Mouse (Mus musculus): ENCODE data around the gene Itgb5. TPM values are rescaled to one million over a fixed set of nuclear protein-coding genes. Genes with fewer than 3 reads are reported as not detected.
A peak's percentile ranks its signal among the peaks of the same experiment; 100 is the strongest.

The Itgb5 gene
- polyA plus RNA-seq, 1 experiment from 2014 or later, result 21.7 TPM

DNA sequence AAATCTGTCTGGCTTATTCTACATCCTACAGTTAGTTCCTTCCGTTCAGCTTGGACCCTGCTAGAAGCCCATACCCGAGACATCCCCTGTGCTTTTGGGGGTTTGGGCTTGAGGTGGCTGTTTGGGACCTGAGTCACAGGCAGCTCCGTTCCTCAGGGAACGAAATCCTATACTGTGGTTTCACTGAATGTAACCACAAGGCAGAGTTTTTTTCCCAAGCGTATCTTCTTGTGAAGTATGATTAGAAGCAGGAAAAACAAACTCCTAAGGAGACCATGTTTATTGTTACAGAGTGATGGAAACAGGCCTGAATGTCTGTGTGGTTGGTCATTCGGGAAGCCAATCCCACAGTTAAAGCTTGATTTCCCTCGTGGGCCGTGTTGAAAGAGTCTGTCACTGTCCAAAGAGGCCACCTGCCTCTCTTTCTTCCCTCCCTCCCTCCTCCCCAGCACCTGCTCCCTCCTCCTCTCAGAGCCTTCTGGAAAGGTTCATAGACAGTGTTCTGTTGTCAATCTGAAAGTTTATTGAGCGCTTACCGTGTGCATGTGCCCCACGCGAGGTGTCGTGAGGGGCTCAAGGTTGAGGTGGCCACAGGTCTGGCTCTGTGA, 59.6 kb downstream of the Itgb5 start:
- Histone ChIP-seq H3K9me3 (ENCODE audit: control insufficient read depth, low read length) (no peaks in the 10 kb centered on the region), H3K27me3 (ENCODE audit: control insufficient read depth, insufficient read depth, low read length) (no peaks in the 10 kb centered on the region), H3K9ac (ENCODE audit: low read depth, low read length) (no peak overlapping the region), H3K4me3 (ENCODE audit: low read depth, low read length) (no peak overlapping the region), H3K27ac (ENCODE audit: low read depth, low read length) (no peak overlapping the region), H3K36me3 (ENCODE audit: control insufficient read depth, insufficient read depth, low read length) (no peaks in the 10 kb centered on the region), H3K4me2 (replicated peaks; ENCODE audit: low read depth, low read length) (no peak overlapping the region), H3K4me1 (replicated peaks; ENCODE audit: control insufficient read depth, insufficient read depth, low read length) (no peaks in the 10 kb centered on the region; the same call in 1 of the 2 replicates)
- no peak for ATAC-seq (ENCODE audit: low FRiP score)
- WGBS, result 82% methylated on average over 13 of the region's 13 CpGs
- no peak for DNase-seq (ENCODE audit: low spot score)

DNA sequence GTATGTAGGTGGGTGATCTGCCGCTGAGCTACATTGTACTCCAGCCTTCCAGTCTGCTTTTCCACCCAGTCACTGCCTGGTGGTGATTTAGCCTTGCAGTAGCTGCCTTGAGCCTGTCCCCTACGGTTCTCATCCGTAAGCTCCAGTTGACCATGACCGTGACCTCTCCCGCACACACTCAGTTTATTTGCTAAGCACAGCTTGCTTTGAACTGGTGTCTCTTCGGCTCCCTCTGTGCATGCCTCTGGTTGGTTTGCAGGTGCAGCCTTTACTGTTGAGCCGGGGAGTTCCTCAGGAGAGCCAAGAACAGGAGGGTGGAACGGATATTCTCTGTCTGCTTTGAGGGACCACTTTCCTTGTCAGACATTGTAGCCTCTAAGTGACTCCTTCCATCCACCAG, 61.6 kb downstream of the Itgb5 start:
- H3K27ac ChIP-seq (ENCODE audit: low read depth, low read length), result no peak overlapping the region
- H3K9me3 ChIP-seq (ENCODE audit: control insufficient read depth, low read length), result no peaks in the 10 kb centered on the region
- H3K36me3 ChIP-seq (ENCODE audit: control insufficient read depth, insufficient read depth, low read length), result no peaks in the 10 kb centered on the region
- H3K4me3 ChIP-seq (ENCODE audit: low read depth, low read length), result no peak overlapping the region
- WGBS, result 64% methylated on average over 8 of the region's 8 CpGs
- H3K4me1 ChIP-seq (replicated peaks; ENCODE audit: control insufficient read depth, insufficient read depth, low read length), result no peaks in the 10 kb centered on the region; the same call in 1 of the 2 replicates
- DNase-seq (ENCODE audit: low spot score), result no peak
- no peaks in the 10 kb centered on the region for H3K27me3 ChIP-seq (ENCODE audit: control insufficient read depth, insufficient read depth, low read length)
- no peak overlapping the region for H3K9ac ChIP-seq (ENCODE audit: low read depth, low read length)
- ATAC-seq (ENCODE audit: low FRiP score), result no peak
- no peak overlapping the region for H3K4me2 ChIP-seq (replicated peaks; ENCODE audit: low read depth, low read length)

DNA sequence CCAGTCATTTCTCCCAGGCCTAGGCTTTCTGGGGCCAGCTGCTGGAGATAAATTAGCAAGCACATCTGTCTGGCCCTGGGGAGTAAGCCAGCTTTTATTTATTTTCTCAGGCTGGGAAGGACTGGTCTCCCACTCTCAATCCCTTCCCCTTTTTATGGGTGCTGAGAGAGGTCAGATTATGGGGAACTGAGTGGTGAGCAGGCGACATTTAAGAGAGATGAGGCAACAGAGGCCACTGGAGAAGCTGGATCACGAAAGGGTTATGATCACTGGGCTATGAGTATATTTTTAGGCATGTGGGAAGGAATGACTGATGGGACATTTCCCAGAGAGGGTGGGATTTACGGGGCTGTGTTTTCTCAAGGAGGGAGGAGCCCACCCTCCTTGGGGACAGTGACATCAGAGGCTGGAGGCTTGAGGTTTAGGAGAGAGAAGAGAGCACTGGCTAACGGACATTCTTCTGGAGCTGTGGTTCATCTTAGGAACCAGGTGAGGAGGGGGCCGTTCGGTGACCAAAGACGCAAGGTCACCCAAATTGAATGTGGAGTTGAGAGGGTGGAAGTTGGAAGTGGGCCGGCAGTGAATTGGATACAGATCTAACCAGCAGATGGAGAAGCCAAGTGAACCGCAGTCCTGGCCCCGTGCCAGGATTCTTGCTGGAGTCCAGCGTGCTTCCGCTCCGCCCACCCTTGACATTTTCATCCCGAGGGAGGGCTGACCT, 62.3 kb downstream of the Itgb5 start:
- no peak overlapping the region for H3K9ac ChIP-seq (ENCODE audit: low read depth, low read length)
- ATAC-seq (ENCODE audit: low FRiP score) (no peak), DNase-seq (ENCODE audit: low spot score) (peak; percentile 69)
- no peaks in the 10 kb centered on the region for H3K27me3 ChIP-seq (ENCODE audit: control insufficient read depth, insufficient read depth, low read length)
- no peaks in the 10 kb centered on the region for H3K36me3 ChIP-seq (ENCODE audit: control insufficient read depth, insufficient read depth, low read length)
- 55% methylated on average over 14 of the region's 14 CpGs for WGBS
- H3K4me3 ChIP-seq (ENCODE audit: low read depth, low read length), result no peak overlapping the region
- H3K27ac ChIP-seq (ENCODE audit: low read depth, low read length), result no peak overlapping the region
- H3K4me1 ChIP-seq (replicated peaks; ENCODE audit: control insufficient read depth, insufficient read depth, low read length), result no peaks in the 10 kb centered on the region; the same call in 1 of the 2 replicates
- H3K9me3 ChIP-seq (ENCODE audit: control insufficient read depth, low read length), result no peaks in the 10 kb centered on the region
- no peak overlapping the region for H3K4me2 ChIP-seq (replicated peaks; ENCODE audit: low read depth, low read length)

GRCm38 (mm10) chr16:33892539-33892938, 63.1 kb downstream of the Itgb5 start:
- Histone ChIP-seq H3K4me2 (replicated peaks; ENCODE audit: low read depth, low read length) (no peak overlapping the region), H3K36me3 (ENCODE audit: control insufficient read depth, insufficient read depth, low read length) (no peaks in the 10 kb centered on the region), H3K4me3 (ENCODE audit: low read depth, low read length) (no peak overlapping the region), H3K9me3 (ENCODE audit: control insufficient read depth, low read length) (no peaks in the 10 kb centered on the region), H3K27ac (ENCODE audit: low read depth, low read length) (no peak overlapping the region), H3K9ac (ENCODE audit: low read depth, low read length) (no peak overlapping the region), H3K27me3 (ENCODE audit: control insufficient read depth, insufficient read depth, low read length) (no peaks in the 10 kb centered on the region), H3K4me1 (replicated peaks; ENCODE audit: control insufficient read depth, insufficient read depth, low read length) (no peaks in the 10 kb centered on the region; the same call in 1 of the 2 replicates)
- no peak for ATAC-seq (ENCODE audit: low FRiP score)
- no peak for DNase-seq (ENCODE audit: low spot score)
- WGBS, result 65% methylated on average over 6 of the region's 6 CpGs

DNA sequence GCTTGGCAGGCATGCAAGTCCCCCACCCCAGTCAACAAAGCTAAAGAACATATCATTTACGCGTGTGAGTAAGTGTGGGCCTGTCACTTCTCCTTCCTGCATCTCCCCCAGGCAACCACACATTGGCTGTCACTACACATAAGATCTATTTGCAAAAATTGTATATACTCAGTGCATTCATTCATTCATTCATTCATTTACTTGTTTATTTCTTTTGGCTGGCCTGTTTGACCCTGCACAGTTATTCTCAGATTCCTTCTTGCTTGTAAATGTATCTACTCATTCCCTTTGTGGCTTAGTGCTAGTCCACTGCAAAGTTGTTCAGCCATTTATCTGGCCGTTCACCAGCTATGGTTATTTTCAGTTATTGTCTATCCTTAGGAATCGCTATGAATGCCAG, 64.3 kb downstream of the Itgb5 start:
- DNase-seq (ENCODE audit: low spot score), result no peak
- Histone ChIP-seq H3K27me3 (ENCODE audit: control insufficient read depth, insufficient read depth, low read length) (no peaks in the 10 kb centered on the region), H3K27ac (ENCODE audit: low read depth, low read length) (no peak overlapping the region), H3K9me3 (ENCODE audit: control insufficient read depth, low read length) (no peaks in the 10 kb centered on the region), H3K4me3 (ENCODE audit: low read depth, low read length) (no peak overlapping the region), H3K36me3 (ENCODE audit: control insufficient read depth, insufficient read depth, low read length) (no peaks in the 10 kb centered on the region), H3K9ac (ENCODE audit: low read depth, low read length) (no peak overlapping the region), H3K4me1 (replicated peaks; ENCODE audit: control insufficient read depth, insufficient read depth, low read length) (no peaks in the 10 kb centered on the region; the same call in 1 of the 2 replicates), H3K4me2 (replicated peaks; ENCODE audit: low read depth, low read length) (no peak overlapping the region)
- WGBS, result 93% methylated on average over 4 of the region's 4 CpGs
- no peak for ATAC-seq (ENCODE audit: low FRiP score)

GRCm38 (mm10) chr16:33894449-33894848, 65.0 kb downstream of the Itgb5 start:
- DNase-seq (ENCODE audit: low spot score) (no peak), ATAC-seq (ENCODE audit: low FRiP score) (no peak)
- no peak overlapping the region for H3K4me3 ChIP-seq (ENCODE audit: low read depth, low read length)
- H3K27ac ChIP-seq (ENCODE audit: low read depth, low read length), result no peak overlapping the region
- no peaks in the 10 kb centered on the region for H3K9me3 ChIP-seq (ENCODE audit: control insufficient read depth, low read length)
- H3K27me3 ChIP-seq (ENCODE audit: control insufficient read depth, insufficient read depth, low read length), result no peaks in the 10 kb centered on the region
- no peak overlapping the region for H3K9ac ChIP-seq (ENCODE audit: low read depth, low read length)
- WGBS, result 73% methylated on average over 1 of the region's 1 CpGs
- no peak overlapping the region for H3K4me2 ChIP-seq (replicated peaks; ENCODE audit: low read depth, low read length)
- no peaks in the 10 kb centered on the region for H3K36me3 ChIP-seq (ENCODE audit: control insufficient read depth, insufficient read depth, low read length)
- no peaks in the 10 kb centered on the region; the same call in 1 of the 2 replicates for H3K4me1 ChIP-seq (replicated peaks; ENCODE audit: control insufficient read depth, insufficient read depth, low read length)

DNA sequence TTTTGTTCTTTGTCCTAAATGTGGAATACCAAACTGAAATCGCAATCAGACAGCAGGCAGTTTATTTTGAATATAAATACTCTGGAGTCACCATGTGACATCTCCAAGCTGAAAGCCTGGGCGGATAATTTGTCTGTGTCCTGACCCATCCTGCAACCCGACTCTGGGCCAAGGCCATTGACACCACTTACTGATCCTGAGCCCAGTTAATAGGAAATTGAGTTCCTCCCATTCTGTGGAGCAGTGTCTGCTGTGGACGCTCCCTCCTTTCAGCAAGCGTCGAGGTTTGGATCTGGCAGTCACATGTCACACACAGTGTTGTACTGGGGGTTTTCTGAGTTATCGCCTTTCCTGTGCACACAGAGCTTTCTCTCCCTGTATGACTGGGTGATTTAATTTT, 66.2 kb downstream of the Itgb5 start:
- 68% methylated on average over 7 of the region's 7 CpGs for WGBS
- Histone ChIP-seq H3K9ac (ENCODE audit: low read depth, low read length) (no peak overlapping the region), H3K27ac (ENCODE audit: low read depth, low read length) (no peak overlapping the region), H3K36me3 (ENCODE audit: control insufficient read depth, insufficient read depth, low read length) (no peaks in the 10 kb centered on the region), H3K9me3 (ENCODE audit: control insufficient read depth, low read length) (no peaks in the 10 kb centered on the region), H3K4me1 (replicated peaks; ENCODE audit: control insufficient read depth, insufficient read depth, low read length) (no peaks in the 10 kb centered on the region; the same call in 1 of the 2 replicates), H3K27me3 (ENCODE audit: control insufficient read depth, insufficient read depth, low read length) (no peaks in the 10 kb centered on the region), H3K4me3 (ENCODE audit: low read depth, low read length) (no peak overlapping the region), H3K4me2 (replicated peaks; ENCODE audit: low read depth, low read length) (no peak overlapping the region)
- ATAC-seq (ENCODE audit: low FRiP score) (no peak), DNase-seq (ENCODE audit: low spot score) (no peak)

GRCm38 (mm10) chr16:33896801-33897200, 67.3 kb downstream of the Itgb5 start:
- Histone ChIP-seq H3K27ac (ENCODE audit: low read depth, low read length) (no peak overlapping the region), H3K4me3 (ENCODE audit: low read depth, low read length) (no peak overlapping the region), H3K27me3 (ENCODE audit: control insufficient read depth, insufficient read depth, low read length) (no peaks in the 10 kb centered on the region), H3K9ac (ENCODE audit: low read depth, low read length) (no peak overlapping the region), H3K4me1 (replicated peaks; ENCODE audit: control insufficient read depth, insufficient read depth, low read length) (no peaks in the 10 kb centered on the region; the same call in 1 of the 2 replicates), H3K9me3 (ENCODE audit: control insufficient read depth, low read length) (no peaks in the 10 kb centered on the region), H3K36me3 (ENCODE audit: control insufficient read depth, insufficient read depth, low read length) (no peaks in the 10 kb centered on the region), H3K4me2 (replicated peaks; ENCODE audit: low read depth, low read length) (no peak overlapping the region)
- WGBS, result 95% methylated on average over 7 of the region's 7 CpGs
- ATAC-seq (ENCODE audit: low FRiP score) (no peak), DNase-seq (ENCODE audit: low spot score) (no peak)

Measured in hindbrain, embryonic 11.5 days (tissue).